Mouse (Mus musculus) ES-E14 (cell line): Measurements from ENCODE around the gene H2afj. TPM values are rescaled to one million over a fixed set of nuclear protein-coding genes. Genes with fewer than 3 reads are reported as not detected.
A peak's percentile ranks its signal among the peaks of the same experiment; 100 is the strongest.

Source experiments
- DNase-seq: peaks from one replicate; pipeline ENCODE4 v3.0.0-alpha.2; 2013; ENCODE audit warnings: low read depth, low spot score
- H3K27ac ChIP-seq: 2 replicates; pipeline ENCODE4 v1.5.1; 2012; ENCODE audit warnings: low read depth, mild to moderate bottlenecking, low read length, moderate library complexity, mixed read lengths; ENCODE audit not compliant: poor library complexity, insufficient read depth, severe bottlenecking
- H3K36me3 ChIP-seq: 2 replicates; pipeline ENCODE4 v1.6.1; 2012; ENCODE audit warnings: mild to moderate bottlenecking, low read length, moderate library complexity, mixed read lengths; ENCODE audit not compliant: control insufficient read depth, poor library complexity, insufficient read depth, severe bottlenecking
- H3K4me1 ChIP-seq, 2 experiments: fragments of 150-350 bp in 1 of 2; sonication (generic) in 1 of 2; 2 replicates each; pipeline ENCODE4 v1.6.1; 2012; ENCODE audit warnings: low read length in 2 of 2, mild to moderate bottlenecking in 1 of 2, mixed read lengths in 1 of 2; ENCODE audit not compliant: control insufficient read depth in 2 of 2, insufficient read depth in 2 of 2, poor library complexity in 1 of 2
- H3K4me3 ChIP-seq, 2 experiments: fragments of 150-350 bp in 1 of 2; sonication (generic) in 1 of 2; 2 replicates each; pipeline ENCODE4 v1.5.1; 2012; ENCODE audit warnings: low read length in 2 of 2, low read depth in 1 of 2, mild to moderate bottlenecking in 1 of 2, mixed read lengths in 1 of 2; ENCODE audit not compliant: insufficient read depth in 1 of 2, poor library complexity in 1 of 2, severe bottlenecking in 1 of 2
- H3K9ac ChIP-seq: 2 replicates; pipeline ENCODE4 v1.6.1; 2012; ENCODE audit warnings: low read depth, mild to moderate bottlenecking, low read length, mixed read lengths; ENCODE audit not compliant: poor library complexity, insufficient read depth, severe bottlenecking
- H3K9me3 ChIP-seq: fragments of 150-350 bp; sonication (generic); 2 replicates; pipeline ENCODE4 v1.6.1; 2012; ENCODE audit warnings: low read depth, mild to moderate bottlenecking, low read length; ENCODE audit not compliant: control insufficient read depth, insufficient read depth
- CHD2 ChIP-seq: IDR thresholded peaks from 2 replicates; pipeline ENCODE4 v1.6.1; 2014; ENCODE audit warnings: mild to moderate bottlenecking, low read depth, low read length, inconsistent platforms
- HCFC1 ChIP-seq: IDR thresholded peaks from 2 replicates; pipeline ENCODE4 v1.6.1; 2012; ENCODE audit warnings: low read length, inconsistent platforms, borderline replicate concordance; ENCODE audit not compliant: insufficient read depth
- MAFK ChIP-seq: IDR thresholded peaks from 2 replicates; pipeline ENCODE4 v1.6.1; 2014; ENCODE audit warnings: mild to moderate bottlenecking, low read depth, low read length, inconsistent platforms; ENCODE audit not compliant: insufficient read depth
- ZC3H11A ChIP-seq: IDR thresholded peaks from 2 replicates; pipeline ENCODE4 v1.6.1; 2012; ENCODE audit warnings: low read depth, mild to moderate bottlenecking, inconsistent platforms, low read length, borderline replicate concordance
- ZNF384 ChIP-seq: IDR thresholded peaks from 2 replicates; pipeline ENCODE4 v1.6.1; 2012; ENCODE audit warnings: low read depth, low read length, inconsistent platforms
- in situ Hi-C, 2 experiments: fragments of 600-800 bp; cut with MboI; formaldehyde crosslinking; loops; one replicate each; pipeline ENCODE4 v1.15.1; 2025; ENCODE audit warnings: low sequenced_read_pairs in 2 of 2, inconsistent platforms in 1 of 2; ENCODE audit not compliant: unreplicated experiment in 2 of 2
- total RNA-seq: library from RNA; depleted of rRNA; stranded (reverse); fragments of 300-350 nt; gene quantifications from 2 replicates; pipeline ENCODE4 v1.2.3, GENCODE M21; 2012

The H2afj gene
- total RNA-seq, 1 experiment, result 185 TPM

DNA sequence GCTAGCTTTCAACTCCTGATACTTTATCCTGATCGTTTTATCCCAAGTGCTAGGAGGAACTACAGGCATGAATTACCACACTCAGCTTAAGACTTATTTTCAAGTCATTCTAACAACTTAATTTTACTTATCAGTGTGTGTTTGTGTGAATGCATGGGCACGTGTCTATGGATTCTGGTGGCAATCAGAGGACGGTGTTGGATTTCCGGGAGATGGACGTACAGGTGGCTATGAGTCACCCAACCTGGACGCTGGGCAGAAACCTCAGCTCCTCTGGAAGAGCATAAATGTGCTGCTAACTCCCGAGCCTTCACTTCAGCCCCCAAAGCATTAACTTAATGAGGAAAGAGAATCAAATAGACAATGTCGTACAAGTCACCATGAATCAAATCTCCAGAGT, 16.9 kb downstream of the H2afj start:
- in situ Hi-C loops, result no loop called here
- Histone ChIP-seq H3K27ac (no peak overlapping the region), H3K4me1 (peaks cover 0 to 3% of the 10 kb centered on the region in 2 experiments; a peak in 2 of 4 replicates), H3K9ac (no peak overlapping the region), H3K9me3 (no peaks in the 10 kb centered on the region), H3K36me3 (peaks cover 35% of the 10 kb centered on the region), H3K4me3 (no peak overlapping the region)
- no peak for DNase-seq
- TF ChIP-seq ZNF384 (no peak), CHD2 (no peak), HCFC1 (no peak), MAFK (no peak), ZC3H11A (no peak)

- Histone ChIP-seq H3K9ac (peak overlapping the region; percentile 98; the same call in 1 of the 2 replicates), H3K9me3 (no peaks in the 10 kb centered on the region), H3K4me1 (peaks cover 0 to 3% of the 10 kb centered on the region in 2 experiments; a peak in 2 of 4 replicates), H3K36me3 (peaks cover 16% of the 10 kb centered on the region), H3K4me3 (peak overlapping the region; percentile 86 to 91), H3K27ac (no peak overlapping the region)
- TF ChIP-seq HCFC1 (no peak), CHD2 (no peak), ZC3H11A (no peak), MAFK (no peak), ZNF384 (no peak)
- DNase-seq, result no peak
- in situ Hi-C loops, result no loop called here
These were observed 19.1 kb downstream of the H2afj start for GRCm38 (mm10) chr6:136827116-136827515.

DNA sequence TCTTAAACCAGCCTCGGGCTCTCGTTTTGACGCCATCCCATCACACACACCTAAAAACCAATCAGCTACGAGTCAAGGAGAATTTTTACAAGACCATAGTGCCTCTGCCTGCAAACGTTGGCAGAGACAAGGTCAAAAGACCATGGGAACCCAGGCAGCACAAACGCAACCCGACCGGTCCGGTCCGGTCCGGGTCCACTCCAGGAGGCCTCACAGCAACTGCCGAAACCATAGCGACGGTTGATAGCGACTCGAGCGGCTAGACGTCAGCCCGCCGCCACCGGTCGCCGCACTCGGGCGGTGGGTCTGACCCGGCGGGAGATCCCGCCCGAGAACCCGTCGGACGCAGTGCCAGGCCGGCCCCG, 19.5 kb downstream of the H2afj start, which contains the start of gene BC049715:
Gene BC049715 (plus strand): TSS at position 111 of the 365 bp plus-strand sequence.
- TF ChIP-seq MAFK, result no peak
- no peak for TF ChIP-seq ZC3H11A
- no peak for TF ChIP-seq CHD2
- TF ChIP-seq HCFC1, result no peak
- no peak for TF ChIP-seq ZNF384
- in situ Hi-C loops, result no loop called here
- H3K9ac ChIP-seq, result peak within 1 kb of the TSS; percentile 98
- H3K4me1 ChIP-seq, result peaks cover 0 to 3% of the 10 kb centered on the region in 2 experiments; a peak in 2 of 4 replicates
- no peaks in the 10 kb centered on the region for H3K9me3 ChIP-seq
- peak within 1 kb of the TSS; percentile 86 to 91 for H3K4me3 ChIP-seq
- peaks cover 12% of the 10 kb centered on the region for H3K36me3 ChIP-seq
- no peak for DNase-seq
- peak within 1 kb of the TSS; percentile 79 for H3K27ac ChIP-seq

- H3K27ac ChIP-seq, result peak within 1 kb of the TSS; percentile 79
- no peaks in the 10 kb centered on the region for H3K9me3 ChIP-seq
- peak within 1 kb of the TSS; percentile 98 for H3K9ac ChIP-seq
- TF ChIP-seq MAFK (no peak), ZC3H11A (no peak), CHD2 (peak; percentile 93), HCFC1 (peak; percentile 37; the same call in 1 of the 2 replicates), ZNF384 (no peak)
- peaks cover 0 to 3% of the 10 kb centered on the region in 2 experiments; a peak in 2 of 4 replicates for H3K4me1 ChIP-seq
- in situ Hi-C loops, result no loop called here
- H3K4me3 ChIP-seq, result peak within 1 kb of the TSS; percentile 86 to 91
- DNase-seq, result peak; percentile 93
- H3K36me3 ChIP-seq, result peaks cover 7% of the 10 kb centered on the region
These were observed 20.0 kb downstream of the H2afj start, which contains the start of gene Wbp11 for GRCm38 (mm10) chr6:136827881-136828561. TSS of gene Wbp11 (minus strand) at chr6:136828233.
